Mouse (Mus musculus) limb, embryonic 15.5 days (tissue): ENCODE measurements around the gene Pdlim7. TPM values are rescaled to one million over a fixed set of nuclear protein-coding genes. Genes with fewer than 3 reads are reported as not detected.
A peak's percentile ranks its signal among the peaks of the same experiment; 100 is the strongest.

ENCODE experiments used
- ATAC-seq: fragments of 200-750 bp; cut with Nextera tagmentation; 2 replicates; pipeline ENCODE4 v1.8.0; 2017; ENCODE audit warnings: low read depth, moderate TSS enrichment; ENCODE audit not compliant: insufficient number of reproducible peaks, low FRiP score, low TSS enrichment
- H3K27ac ChIP-seq: fragments of 300-500 bp; sonication (generic); 2 replicates; pipeline ENCODE4 v1.5.1; 2015; ENCODE audit warnings: moderate library complexity, mild to moderate bottlenecking, inconsistent platforms
- H3K27me3 ChIP-seq: fragments of 300-500 bp; sonication (generic); 2 replicates; pipeline ENCODE4 v1.6.1; 2015; ENCODE audit warnings: inconsistent platforms
- H3K36me3 ChIP-seq: fragments of 300-500 bp; sonication (generic); 2 replicates; pipeline ENCODE4 v1.6.1; 2015; ENCODE audit warnings: inconsistent platforms
- H3K4me1 ChIP-seq: fragments of 300-500 bp; sonication (generic); 2 replicates; pipeline ENCODE4 v1.6.1; 2015; ENCODE audit warnings: inconsistent platforms
- H3K4me2 ChIP-seq: fragments of 300-500 bp; sonication (generic); 2 replicates; pipeline ENCODE4 v1.6.1; 2015; ENCODE audit warnings: mild to moderate bottlenecking, inconsistent platforms
- H3K4me3 ChIP-seq: fragments of 300-500 bp; sonication (generic); 2 replicates; pipeline ENCODE4 v1.5.1; 2015; ENCODE audit warnings: mild to moderate bottlenecking, inconsistent platforms
- H3K9ac ChIP-seq: fragments of 300-500 bp; sonication (generic); 2 replicates; pipeline ENCODE4 v1.6.1; 2015; ENCODE audit warnings: inconsistent platforms
- H3K9me3 ChIP-seq: fragments of 300-500 bp; sonication (generic); 2 replicates; pipeline ENCODE4 v1.6.1; 2016; ENCODE audit warnings: inconsistent platforms
- WGBS: fragments of 180-500 bp; shearing (Covaris S2); methylation state at CpG from one replicate; pipeline ENCODE4 v1.1.7; 2015; 5-methylcytosine and 5-hydroxymethylcytosine counted together
- polyA plus RNA-seq: library from polyadenylated mRNA; unstranded; fragments of >200 nt; fragmentation: Nextera tagmentation; extraction: Ambion mirVana; gene quantifications from 2 replicates; pipeline ENCODE4 v1.2.1, GENCODE M21; 2015

The Pdlim7 gene
- polyA plus RNA-seq, 1 experiment from 2014 or later: 147 TPM

GRCm38 (mm10) chr13:55512379-55513031, 971 bp downstream of the Pdlim7 start:
- Histone ChIP-seq H3K4me1 (peaks cover 45% of the 10 kb centered on the region), H3K4me2 (peak overlapping the region; percentile 88), H3K9ac (peak overlapping the region; percentile 80), H3K27ac (peak overlapping the region; percentile 84), H3K9me3 (no peaks in the 10 kb centered on the region), H3K36me3 (peaks cover 25% of the 10 kb centered on the region), H3K4me3 (peak overlapping the region; percentile 71), H3K27me3 (no peaks in the 10 kb centered on the region)
- peak; percentile 42; the same call in 1 of the 2 replicates for ATAC-seq
- 2% methylated on average over 25 of the region's 25 CpGs for WGBS

DNA sequence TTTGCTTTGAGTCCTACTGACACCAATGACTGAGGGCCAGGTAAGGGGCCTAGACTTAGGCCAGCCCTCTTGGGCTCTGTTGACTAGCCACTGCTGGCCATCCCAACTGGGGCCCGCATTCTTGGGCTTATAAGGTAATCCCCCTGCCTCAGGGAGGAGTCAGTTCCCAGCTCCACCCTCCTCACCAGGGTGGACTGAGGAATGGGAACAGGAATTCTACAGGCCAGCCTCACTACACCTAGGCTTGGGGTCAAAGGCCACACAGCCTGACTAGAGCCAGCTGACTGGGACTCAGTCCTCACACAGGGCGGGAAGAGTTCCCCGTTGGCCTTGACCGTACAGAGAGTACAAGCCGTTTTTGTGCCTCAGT, 2.0 kb downstream of the Pdlim7 start:
- Histone ChIP-seq H3K4me3 (peak overlapping the region; percentile 71), H3K27ac (peak overlapping the region; percentile 84), H3K4me2 (peak overlapping the region; percentile 88), H3K9me3 (no peaks in the 10 kb centered on the region), H3K27me3 (no peaks in the 10 kb centered on the region), H3K36me3 (peaks cover 35% of the 10 kb centered on the region), H3K4me1 (peaks cover 45% of the 10 kb centered on the region), H3K9ac (no peak overlapping the region)
- WGBS: 33% methylated on average over 5 of the region's 5 CpGs
- ATAC-seq: 0 out of 2 replicates have a peak, but pooled peaks have one; percentile 11

GRCm38 (mm10) chr13:55510668-55511491, 2.6 kb downstream of the Pdlim7 start:
- peaks cover 41% of the 10 kb centered on the region for H3K36me3 ChIP-seq
- WGBS: 9% methylated on average over 6 of the region's 6 CpGs

GRCm38 (mm10) chr13:55510332-55510667, 3.2 kb downstream of the Pdlim7 start:
- ATAC-seq: no peak
- H3K9me3 ChIP-seq: no peaks in the 10 kb centered on the region
- H3K4me1 ChIP-seq: peaks cover 45% of the 10 kb centered on the region
- H3K36me3 ChIP-seq: peaks cover 47% of the 10 kb centered on the region
- H3K4me3 ChIP-seq: peak overlapping the region; percentile 71
- no peak overlapping the region for H3K9ac ChIP-seq
- WGBS: 20% methylated on average over 3 of the region's 3 CpGs
- no peaks in the 10 kb centered on the region for H3K27me3 ChIP-seq
- peak overlapping the region; percentile 84 for H3K27ac ChIP-seq
- peak overlapping the region; percentile 88; the same call in 1 of the 2 replicates for H3K4me2 ChIP-seq

More at GRCm38 (mm10) chr13:55510668-55511491, 2.6 kb downstream of the Pdlim7 start:
- Histone ChIP-seq H3K4me1 (peaks cover 45% of the 10 kb centered on the region), H3K9me3 (no peaks in the 10 kb centered on the region), H3K4me3 (peak overlapping the region; percentile 71), H3K9ac (no peak overlapping the region), H3K4me2 (peak overlapping the region; percentile 88), H3K27ac (peak overlapping the region; percentile 84), H3K27me3 (no peaks in the 10 kb centered on the region)
- peak; percentile 85 for ATAC-seq

- Histone ChIP-seq H3K9ac (no peak overlapping the region), H3K9me3 (no peaks in the 10 kb centered on the region), H3K27me3 (no peaks in the 10 kb centered on the region), H3K27ac (no peak overlapping the region), H3K4me1 (peaks cover 42% of the 10 kb centered on the region), H3K4me2 (no peak overlapping the region), H3K4me3 (no peak overlapping the region), H3K36me3 (peaks cover 64% of the 10 kb centered on the region)
- no peak for ATAC-seq
- WGBS: 86% methylated on average over 10 of the region's 10 CpGs
Measured at GRCm38 (mm10) chr13:55508531-55508930, 4.9 kb downstream of the Pdlim7 start.

- Histone ChIP-seq H3K4me3 (no peak overlapping the region), H3K36me3 (peaks cover 71% of the 10 kb centered on the region), H3K9me3 (no peaks in the 10 kb centered on the region), H3K27me3 (no peaks in the 10 kb centered on the region), H3K9ac (no peak overlapping the region), H3K4me2 (no peak overlapping the region), H3K27ac (no peak overlapping the region), H3K4me1 (peaks cover 42% of the 10 kb centered on the region)
- 64% methylated on average over 11 of the region's 11 CpGs for WGBS
- no peak for ATAC-seq
Measured at GRCm38 (mm10) chr13:55507877-55508276, 5.6 kb downstream of the Pdlim7 start.

DNA sequence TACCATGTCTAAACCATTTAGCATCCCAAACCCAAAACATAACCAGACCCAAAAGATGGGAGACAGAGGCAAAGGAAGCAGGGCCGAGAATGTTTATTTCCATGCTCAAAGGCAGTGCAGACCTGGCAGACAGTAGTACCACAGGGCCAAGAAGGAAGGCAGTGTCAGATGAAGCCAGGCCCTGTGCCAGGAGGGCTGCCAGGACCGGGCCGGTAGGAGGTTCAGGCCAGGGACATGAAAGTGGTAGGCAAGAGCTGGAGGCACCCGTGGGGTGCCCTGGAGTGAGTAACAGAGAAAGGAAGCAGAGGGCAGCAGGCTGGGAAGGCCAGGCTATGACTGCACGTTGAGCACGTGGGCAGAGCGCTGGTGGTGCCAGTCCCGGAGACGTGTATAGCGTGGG, 6.8 kb downstream of the Pdlim7 start:
- no peak overlapping the region for H3K4me3 ChIP-seq
- no peak overlapping the region for H3K27ac ChIP-seq
- H3K27me3 ChIP-seq: no peaks in the 10 kb centered on the region
- H3K9ac ChIP-seq: no peak overlapping the region
- 87% methylated on average over 10 of the region's 10 CpGs for WGBS
- peaks cover 32% of the 10 kb centered on the region for H3K4me1 ChIP-seq
- no peak overlapping the region for H3K4me2 ChIP-seq
- no peaks in the 10 kb centered on the region for H3K9me3 ChIP-seq
- peaks cover 80% of the 10 kb centered on the region for H3K36me3 ChIP-seq
- ATAC-seq: no peak

DNA sequence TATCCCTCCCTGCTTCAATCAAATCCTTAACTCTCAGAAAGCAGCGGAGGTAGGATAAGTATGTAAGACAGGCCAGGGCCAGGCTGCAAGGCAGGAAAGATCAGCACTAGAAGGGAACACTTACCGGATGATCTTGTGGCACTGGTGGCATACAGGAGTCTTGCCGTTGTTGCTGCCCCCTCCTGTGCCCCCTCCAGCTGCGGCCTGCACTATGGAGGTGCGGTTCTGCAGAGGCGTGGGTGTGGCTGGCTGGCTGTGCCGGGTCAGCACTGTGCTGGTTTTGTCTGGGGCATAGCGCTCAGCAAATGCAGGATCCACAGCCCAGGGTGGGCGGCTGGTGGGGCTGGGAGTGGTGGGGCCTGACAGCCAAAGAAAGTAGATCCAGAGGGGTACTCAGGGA, 7.7 kb downstream of the Pdlim7 start:
- H3K4me1 ChIP-seq: peaks cover 23% of the 10 kb centered on the region
- no peaks in the 10 kb centered on the region for H3K9me3 ChIP-seq
- no peak overlapping the region for H3K4me3 ChIP-seq
- H3K27me3 ChIP-seq: no peaks in the 10 kb centered on the region
- H3K9ac ChIP-seq: no peak overlapping the region
- 91% methylated on average over 9 of the region's 9 CpGs for WGBS
- no peak overlapping the region for H3K27ac ChIP-seq
- ATAC-seq: no peak
- no peak overlapping the region for H3K4me2 ChIP-seq
- H3K36me3 ChIP-seq: peaks cover 89% of the 10 kb centered on the region

- Histone ChIP-seq H3K4me3 (no peak overlapping the region), H3K9me3 (no peaks in the 10 kb centered on the region), H3K4me1 (peaks cover 10% of the 10 kb centered on the region; the same call in 1 of the 2 replicates), H3K27ac (no peak overlapping the region), H3K9ac (no peak overlapping the region), H3K36me3 (peaks cover 95% of the 10 kb centered on the region), H3K27me3 (no peaks in the 10 kb centered on the region), H3K4me2 (no peak overlapping the region)
- WGBS: 78% methylated on average over 5 of the region's 5 CpGs
- no peak for ATAC-seq
Measured at GRCm38 (mm10) chr13:55504390-55504789, 9.1 kb downstream of the Pdlim7 start.

- H3K9ac ChIP-seq: no peak overlapping the region
- WGBS: 91% methylated on average over 8 of the region's 8 CpGs
- no peak overlapping the region for H3K27ac ChIP-seq
- H3K4me2 ChIP-seq: no peak overlapping the region
- no peaks in the 10 kb centered on the region for H3K27me3 ChIP-seq
- no peak for ATAC-seq
- H3K9me3 ChIP-seq: no peaks in the 10 kb centered on the region
- H3K4me3 ChIP-seq: no peak overlapping the region
- H3K4me1 ChIP-seq: no peaks in the 10 kb centered on the region
- peaks cover 93% of the 10 kb centered on the region for H3K36me3 ChIP-seq
Measured at GRCm38 (mm10) chr13:55502405-55502804, 11.1 kb downstream of the Pdlim7 start.

DNA sequence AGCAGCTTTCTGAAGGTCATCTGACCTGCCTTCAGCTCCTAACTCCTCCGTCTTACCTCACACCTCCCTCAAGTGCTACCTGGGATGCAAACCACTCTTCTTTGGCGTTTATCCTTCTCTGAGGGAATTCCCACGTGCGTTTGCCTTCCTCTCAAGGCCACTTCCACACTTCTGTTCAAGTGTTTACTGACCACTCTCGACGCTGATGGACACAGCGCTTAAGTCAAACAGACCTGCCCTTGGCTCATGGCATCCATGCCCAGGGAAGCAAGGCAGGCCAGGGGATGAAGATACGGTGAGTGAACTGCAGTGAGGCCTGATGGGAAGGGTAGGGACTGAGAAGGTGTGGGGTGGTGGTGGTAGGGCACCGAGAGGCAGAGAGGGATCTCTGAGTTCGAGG, 12.9 kb downstream of the Pdlim7 start:
- Histone ChIP-seq H3K9ac (no peak overlapping the region), H3K9me3 (no peaks in the 10 kb centered on the region), H3K4me1 (peaks cover 4% of the 10 kb centered on the region; the same call in 1 of the 2 replicates), H3K27ac (no peak overlapping the region), H3K4me2 (no peak overlapping the region), H3K36me3 (peaks cover 83% of the 10 kb centered on the region), H3K4me3 (no peak overlapping the region), H3K27me3 (no peaks in the 10 kb centered on the region)
- WGBS: 75% methylated on average over 10 of the region's 10 CpGs
- no peak for ATAC-seq

- 66% methylated on average over 11 of the region's 11 CpGs for WGBS
- ATAC-seq: no peak
- Histone ChIP-seq H3K36me3 (peaks cover 66% of the 10 kb centered on the region), H3K4me2 (no peak overlapping the region), H3K27ac (no peak overlapping the region), H3K27me3 (no peaks in the 10 kb centered on the region), H3K9ac (no peak overlapping the region), H3K4me1 (peaks cover 13% of the 10 kb centered on the region; the same call in 1 of the 2 replicates), H3K4me3 (no peak overlapping the region), H3K9me3 (no peaks in the 10 kb centered on the region)
Measured at GRCm38 (mm10) chr13:55498906-55499305, 14.6 kb downstream of the Pdlim7 start.
